Mouse (Mus musculus) gastrocnemius, postnatal 25 days (tissue): Measurements from ENCODE around the gene Pstpip1. TPM values are rescaled to one million over a fixed set of nuclear protein-coding genes. Genes with fewer than 3 reads are reported as not detected.

ENCODE experiments used
- DNase-seq: peaks from one replicate; pipeline ENCODE4 v3.0.0; 2022
- total RNA-seq, 2 experiments: library from RNA; stranded (reverse); gene quantifications; 1 replicate in 1 of 2; 2 replicates in 1 of 2; pipeline ENCODE4 v1.2.3; 2021

Gene Pstpip1
- total RNA-seq, 2 experiments from 2014 or later, result 0.67 to 0.96 TPM

GRCm38 (mm10) chr9:56106274-56107072 is 16.7 kb downstream of the Pstpip1 start:
- no peak for DNase-seq

- no peak for DNase-seq
These were observed 17.8 kb downstream of the Pstpip1 start for GRCm38 (mm10) chr9:56107527-56107926.

GRCm38 (mm10) chr9:56108174-56108573 is 18.4 kb downstream of the Pstpip1 start:
- no peak for DNase-seq

DNA sequence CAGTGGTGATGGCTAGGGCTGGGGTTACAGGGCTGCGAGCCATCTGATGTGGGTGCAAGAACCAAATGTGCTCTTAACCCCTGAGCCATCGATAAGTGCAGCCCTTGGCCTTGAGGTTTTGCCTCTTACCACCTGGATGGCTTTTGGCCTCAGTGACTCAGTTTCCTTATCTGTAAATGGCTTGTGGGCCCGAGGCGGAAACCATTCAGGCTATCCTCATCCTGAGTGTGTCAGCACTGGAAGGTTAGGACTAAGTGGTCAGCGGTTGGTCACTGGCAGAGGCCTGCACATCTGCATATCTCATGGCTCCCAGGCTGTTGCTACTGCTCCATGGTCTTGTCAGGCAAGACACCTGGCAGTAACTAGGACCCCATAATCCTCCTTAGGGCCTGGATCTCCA is 28.3 kb downstream of the Pstpip1 start:
- DNase-seq, result no peak

DNA sequence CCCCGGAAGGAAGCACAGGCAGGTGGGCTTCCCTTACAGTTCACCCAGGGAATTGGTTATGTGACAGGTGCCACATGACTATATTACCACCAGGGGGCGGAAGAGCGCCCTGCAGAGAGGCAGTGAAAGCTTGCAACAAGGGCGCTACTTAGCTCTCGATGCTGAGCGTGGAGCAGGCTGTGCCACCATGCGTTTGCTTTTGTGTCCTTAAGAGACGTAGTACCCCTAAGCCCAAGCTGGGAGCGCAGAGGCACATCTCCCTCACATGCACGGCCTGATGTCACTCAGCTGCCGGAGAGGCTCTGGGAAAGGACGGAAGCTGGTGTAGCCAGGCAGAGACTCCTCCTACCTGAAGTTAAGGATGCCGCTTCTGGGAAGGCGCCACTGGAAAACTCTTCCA is 28.8 kb downstream of the Pstpip1 start:
- DNase-seq, result peak; percentile 41

DNA sequence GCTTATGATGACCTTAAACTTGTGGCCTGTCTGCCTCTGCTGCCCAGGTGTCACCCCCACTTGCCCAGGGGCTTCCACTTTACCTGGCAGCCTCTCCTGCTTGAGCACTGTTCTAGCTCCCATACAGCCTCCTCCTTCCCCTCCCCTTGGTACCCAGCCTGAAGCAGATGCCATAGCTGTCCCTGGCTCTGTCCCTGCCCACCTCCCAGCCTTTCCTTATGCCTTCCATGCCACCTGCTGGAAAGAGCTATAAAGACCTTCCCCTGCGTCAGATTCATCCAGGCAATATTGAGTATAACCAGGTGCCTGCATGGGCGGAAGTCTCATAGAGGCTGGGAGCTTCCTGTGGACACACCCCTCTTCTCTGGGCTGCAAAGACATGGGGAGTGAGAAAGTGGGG is 29.9 kb downstream of the Pstpip1 start:
- DNase-seq, result no peak

DNA sequence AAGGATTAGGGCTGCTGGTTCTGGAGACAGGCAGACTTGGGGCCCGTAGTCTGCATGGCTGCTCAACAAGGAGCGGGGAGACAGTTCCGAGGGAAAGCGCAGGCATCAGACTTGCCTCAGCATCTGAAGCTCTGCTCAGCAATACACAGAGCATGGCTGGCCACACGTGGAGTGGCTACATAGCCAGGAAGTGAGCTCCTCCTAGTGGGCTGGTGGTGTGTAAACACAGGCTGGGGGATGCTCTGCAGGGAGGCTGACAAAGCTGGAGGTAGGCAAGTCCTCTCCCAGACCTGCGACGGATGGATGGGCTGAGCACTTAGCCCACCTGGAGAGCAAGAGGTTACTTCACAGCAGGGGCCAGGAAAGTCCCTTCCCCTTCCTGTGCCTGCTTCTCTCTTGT is 31.3 kb downstream of the Pstpip1 start:
- peak; percentile 32 for DNase-seq

DNA sequence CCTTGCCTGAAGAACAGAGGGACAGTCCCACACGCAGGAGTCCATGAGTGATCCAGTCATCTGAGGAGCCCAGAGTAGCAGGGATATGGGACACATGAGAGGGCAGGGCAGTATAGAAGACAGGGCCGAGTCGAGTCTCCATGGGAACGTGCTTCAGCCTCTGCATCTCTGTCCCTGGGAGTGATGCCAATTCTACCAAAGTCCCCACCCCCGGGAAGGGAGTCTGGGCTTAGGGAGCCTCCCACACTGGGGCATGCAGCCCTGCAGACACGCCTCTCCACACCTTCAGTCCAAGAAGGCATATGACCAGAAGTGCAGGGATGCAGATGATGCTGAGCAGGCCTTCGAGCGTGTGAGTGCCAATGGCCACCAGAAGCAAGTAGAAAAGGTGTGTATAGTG is 33.2 kb downstream of the Pstpip1 start:
- no peak for DNase-seq

DNA sequence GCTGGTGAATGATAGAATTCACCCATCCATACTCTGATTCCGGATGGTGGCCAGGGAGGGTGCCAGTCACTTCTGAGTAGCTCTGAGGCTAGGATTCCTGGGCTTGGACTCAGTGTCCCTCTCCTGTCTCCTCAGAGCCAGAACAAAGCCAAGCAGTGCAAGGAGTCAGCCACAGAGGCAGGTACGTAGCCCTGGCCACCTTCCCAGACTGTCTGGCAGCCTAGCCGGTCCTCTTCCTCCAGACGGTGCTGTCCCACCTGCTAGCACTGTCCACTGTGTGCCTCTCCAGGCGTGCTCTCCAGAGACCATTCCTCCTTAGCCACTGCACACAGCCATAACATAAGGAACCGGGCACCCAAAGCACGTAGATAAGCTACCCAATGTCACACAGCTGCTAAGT is 33.9 kb downstream of the Pstpip1 start:
- DNase-seq, result no peak

GRCm38 (mm10) chr9:56124561-56124960 is 34.8 kb downstream of the Pstpip1 start:
- no peak for DNase-seq

DNA sequence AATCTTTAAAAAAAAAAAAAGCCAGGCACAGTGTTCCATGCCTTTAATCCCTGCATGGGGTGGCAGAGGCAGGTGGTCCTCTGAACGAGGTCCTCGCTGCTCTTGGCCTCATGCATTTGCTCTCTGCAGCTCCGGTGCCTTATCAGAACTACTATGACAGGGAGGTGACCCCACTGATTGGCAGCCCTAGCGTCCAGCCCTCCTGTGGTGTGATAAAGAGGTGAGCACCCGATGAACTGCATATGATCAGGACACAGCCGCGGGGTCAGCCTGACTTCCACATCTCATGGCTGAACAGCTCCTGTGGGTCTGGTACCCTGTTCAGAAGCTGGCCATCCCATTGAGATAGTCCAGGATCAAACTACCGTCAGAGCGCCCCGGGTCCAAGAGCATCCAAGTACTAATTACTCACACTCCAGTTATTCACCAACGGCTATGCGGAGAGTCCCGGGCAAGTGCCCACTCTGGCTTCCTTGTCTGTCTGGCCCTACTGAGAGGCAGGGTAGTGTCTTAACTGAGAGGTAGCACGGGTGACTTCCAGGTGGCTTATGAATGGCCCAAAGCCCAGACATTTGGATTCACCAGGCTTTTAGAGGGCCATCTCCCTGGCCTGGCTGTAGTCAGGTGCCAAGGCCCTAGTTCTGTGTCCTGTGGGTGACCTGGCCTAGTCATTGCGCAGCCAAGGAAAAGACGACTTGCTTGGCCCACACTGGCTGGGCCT is 36.9 kb downstream of the Pstpip1 start:
- no peak for DNase-seq

DNA sequence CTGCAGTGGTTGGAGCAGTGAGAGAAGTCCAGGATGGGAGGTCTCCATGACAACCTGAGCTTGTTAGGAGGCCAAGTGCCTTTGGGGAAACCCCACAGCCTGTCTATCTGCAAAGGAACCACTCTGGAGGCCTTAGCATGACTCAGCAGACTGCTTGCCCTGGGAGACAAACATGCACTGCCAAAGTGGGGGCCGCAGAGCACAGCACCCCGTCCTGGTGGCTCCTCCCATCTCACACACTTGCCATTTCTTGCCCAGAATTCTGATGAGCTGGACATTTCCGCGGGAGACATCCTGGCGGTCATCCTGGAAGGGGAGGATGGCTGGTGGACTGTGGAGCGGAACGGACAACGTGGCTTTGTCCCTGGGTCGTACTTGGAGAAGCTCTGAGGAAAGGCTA is 38.6 kb downstream of the Pstpip1 start:
- DNase-seq, result peak; percentile 42

- no peak for DNase-seq
These were observed 40.2 kb downstream of the Pstpip1 start for GRCm38 (mm10) chr9:56129951-56130350.

GRCm38 (mm10) chr9:56130536-56130935 is 40.8 kb downstream of the Pstpip1 start:
- DNase-seq, result no peak

DNA sequence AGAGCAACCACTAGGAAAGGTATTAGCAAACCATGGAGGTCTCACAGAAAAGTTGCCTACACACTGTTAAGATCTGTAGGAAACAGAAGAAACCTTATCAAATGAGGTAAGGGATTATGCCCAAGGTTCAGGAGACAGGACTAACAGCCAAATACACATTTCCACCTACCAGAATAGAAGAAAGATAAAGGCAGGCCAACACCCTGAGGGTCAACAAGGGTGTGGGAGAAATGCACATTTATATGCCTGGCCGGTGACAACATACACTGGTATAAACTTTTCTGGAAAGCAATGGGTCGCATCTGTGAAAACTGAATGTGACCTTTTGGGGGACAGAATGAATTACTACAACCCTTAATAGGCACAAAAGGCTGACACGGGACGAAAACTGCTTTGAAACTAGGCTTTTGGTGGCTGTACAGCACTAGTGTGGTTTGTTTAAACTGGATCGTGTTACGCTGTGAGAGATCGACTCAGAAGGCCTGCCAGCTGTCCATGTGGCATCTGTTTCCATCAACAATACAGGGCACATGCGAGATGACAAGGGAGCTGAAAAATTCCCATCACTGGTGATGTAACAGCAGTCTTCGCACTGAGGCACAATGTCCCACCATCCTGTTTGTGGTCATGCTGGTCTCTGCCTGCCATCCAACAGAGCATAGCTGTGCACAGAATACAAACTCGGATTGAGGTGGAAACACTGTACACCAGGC is 42.2 kb downstream of the Pstpip1 start:
- no peak for DNase-seq

GRCm38 (mm10) chr9:56133970-56134369 is 44.2 kb downstream of the Pstpip1 start:
- no peak for DNase-seq

- no peak for DNase-seq
These were observed 44.9 kb downstream of the Pstpip1 start for GRCm38 (mm10) chr9:56134614-56135013.

DNA sequence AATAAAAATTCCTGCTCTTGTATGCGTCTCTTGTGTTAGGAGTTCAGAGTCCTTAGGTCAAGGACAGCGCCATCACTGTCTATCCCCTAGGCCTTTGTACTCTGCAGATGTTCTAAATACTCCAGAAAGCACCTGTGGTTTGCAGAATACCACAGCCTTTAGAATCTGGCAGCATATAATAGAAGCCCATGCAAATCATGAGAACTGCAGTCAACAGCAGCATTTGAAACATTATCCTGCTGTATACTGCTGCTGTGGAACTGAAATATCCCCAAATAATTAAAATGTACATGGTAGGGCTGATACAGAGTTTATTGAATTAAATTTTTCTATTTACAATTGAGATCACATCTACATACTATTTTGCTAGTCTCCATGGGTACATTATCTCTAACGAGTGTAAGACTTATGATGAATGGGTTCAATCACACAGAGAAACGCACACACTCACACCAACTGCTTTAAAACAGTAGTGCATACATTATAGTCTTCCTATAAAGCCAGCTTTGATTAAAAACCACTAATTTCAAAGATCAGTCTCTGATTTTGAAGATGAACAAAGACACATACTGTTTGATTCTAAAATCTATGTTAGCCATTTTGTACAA is 45.9 kb downstream of the Pstpip1 start:
- DNase-seq, result no peak

- DNase-seq, result no peak
These were observed 52.0 kb downstream of the Pstpip1 start for GRCm38 (mm10) chr9:56141776-56142175.

- DNase-seq, result no peak
These were observed 54.7 kb downstream of the Pstpip1 start for GRCm38 (mm10) chr9:56144366-56145003.

DNA sequence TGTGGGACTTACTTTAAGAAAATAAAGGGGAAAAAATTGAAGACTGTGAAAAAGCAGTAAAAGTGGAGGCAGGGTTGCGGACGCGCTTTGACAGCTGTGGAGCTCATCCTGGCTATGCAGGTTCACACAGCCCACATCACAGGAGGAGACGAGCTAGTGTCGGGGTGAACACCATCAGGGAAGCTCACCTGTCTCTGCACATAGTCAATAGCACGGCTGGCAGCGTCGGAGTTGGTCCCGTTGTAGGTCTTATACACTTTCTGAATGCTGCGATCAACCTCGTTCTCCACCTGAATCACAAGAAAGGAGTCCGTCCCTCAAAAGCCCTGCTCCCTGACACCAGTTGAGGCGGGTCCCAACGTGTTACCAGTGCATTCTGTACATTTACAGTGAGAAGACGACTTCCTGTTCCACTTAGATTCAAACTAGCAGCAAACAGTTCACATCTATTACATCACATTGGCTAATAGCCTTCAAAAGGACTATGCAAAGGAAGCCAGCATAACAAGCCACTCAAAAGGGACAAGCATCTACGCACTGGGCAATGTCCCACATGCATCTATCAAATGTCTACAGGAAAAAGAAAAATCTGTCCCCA is 56.7 kb downstream of the Pstpip1 start:
- no peak for DNase-seq
